Mouse (Mus musculus) layer of hippocampus, adult 2 months (tissue): ENCODE measurements at regions not wholly inside any gene's neighbourhood (a gene's known extent, or its start where the extent isn't known, plus 50 kb on each side); places are given as distances from the start of the nearest gene placed in this dataset.

ENCODE experiments used
- DNase-seq, 2 experiments: peaks; one replicate each; pipeline ENCODE4 v3.0.0; 2022; ENCODE audit warnings: low spot score in 2 of 2
- H3K27ac ChIP-seq: fragments of 200-600 bp; 2 replicates; pipeline ENCODE4 v1.8.1; 2022
- H3K4me3 ChIP-seq: fragments of 200-600 bp; 2 replicates; pipeline ENCODE4 v1.8.1; 2022; ENCODE audit warnings: mild to moderate bottlenecking
- CTCF ChIP-seq: fragments of 200-600 bp; conservative IDR thresholded peaks from 2 replicates; pipeline ENCODE4 v1.8.1; 2022; ENCODE audit warnings: antibody characterized with exemption, mild to moderate bottlenecking, moderate library complexity

DNA sequence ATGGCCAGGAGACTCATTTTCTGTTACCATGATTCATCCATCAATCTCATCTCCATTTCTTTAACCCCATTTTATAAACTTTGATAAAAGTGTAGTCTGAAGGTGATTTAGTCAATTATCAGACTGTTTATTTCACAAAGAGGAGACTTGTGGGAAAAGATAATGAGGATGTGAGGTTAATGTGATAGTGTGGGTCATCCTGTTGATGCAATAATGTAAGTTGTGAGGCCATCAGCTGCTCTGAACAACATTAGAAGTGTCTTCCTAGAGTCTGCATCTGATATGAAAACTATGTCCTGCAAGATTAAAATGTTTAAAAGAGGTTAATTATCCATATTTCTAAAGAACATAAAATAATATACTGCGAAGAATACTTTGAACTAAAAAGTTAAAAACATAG, 842.8 kb downstream of the Pcdh17 start:
- Histone ChIP-seq H3K4me3 (no peak overlapping the region), H3K27ac (no peak overlapping the region)
- DNase-seq, result no peak
- no peak for TF ChIP-seq CTCF

DNA sequence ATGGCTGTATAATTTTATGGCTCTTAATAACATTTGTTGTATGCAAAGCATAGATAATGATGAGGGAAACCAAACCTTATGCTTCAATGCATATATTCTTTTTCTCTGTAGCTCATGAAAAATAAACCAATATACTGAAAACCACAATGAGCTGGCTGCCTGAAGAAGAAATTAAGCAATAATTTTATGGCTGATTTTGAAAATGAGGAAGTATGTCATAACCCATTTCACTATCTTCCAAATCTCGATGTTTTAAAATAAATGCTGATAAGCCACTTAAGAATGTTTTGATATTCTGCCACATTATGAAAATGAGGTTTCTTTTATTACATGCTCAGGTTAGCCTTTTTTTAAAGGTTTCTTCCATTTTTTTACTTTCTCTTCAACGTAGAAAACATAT, 844.1 kb downstream of the Pcdh17 start:
- no peak for DNase-seq
- no peak overlapping the region for H3K4me3 ChIP-seq

GRCm38 (mm10) chr14:85298991-85299390, 855.6 kb downstream of the Pcdh17 start:
- no peak for TF ChIP-seq CTCF
- H3K27ac ChIP-seq, result no peak overlapping the region
- H3K4me3 ChIP-seq, result no peak overlapping the region
- no peak for DNase-seq

More for the DNA sequence above, 844.1 kb downstream of the Pcdh17 start:
- no peak for TF ChIP-seq CTCF
- H3K27ac ChIP-seq, result no peak overlapping the region

GRCm38 (mm10) chr14:85320679-85321078, 877.3 kb downstream of the Pcdh17 start:
- Histone ChIP-seq H3K4me3 (no peak overlapping the region), H3K27ac (no peak overlapping the region)
- no peak for TF ChIP-seq CTCF
- DNase-seq, result peak in 1 of 2 experiments; percentile 8

DNA sequence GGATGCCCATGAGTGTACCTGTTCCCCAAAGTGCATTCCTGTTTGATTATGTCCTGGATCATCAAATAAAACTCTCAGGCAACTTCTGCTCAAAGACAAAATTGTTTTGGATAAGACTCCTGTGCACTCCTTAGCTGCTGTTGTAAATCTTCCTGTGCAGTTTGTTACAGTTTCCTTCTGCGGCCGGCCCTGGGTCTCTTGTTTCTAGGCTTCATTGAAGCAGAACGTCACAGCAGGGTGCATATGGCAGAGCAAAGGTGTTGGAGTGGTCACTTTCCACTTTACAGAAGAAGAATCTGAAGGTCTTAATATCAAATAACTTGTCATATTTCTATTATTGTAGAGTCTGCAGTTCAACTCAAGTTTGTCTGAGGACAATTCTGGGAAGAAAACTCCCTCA, 889.9 kb downstream of the Pcdh17 start:
- no peak overlapping the region for H3K4me3 ChIP-seq
- no peak for TF ChIP-seq CTCF
- H3K27ac ChIP-seq, result no peak overlapping the region
- no peak for DNase-seq

DNA sequence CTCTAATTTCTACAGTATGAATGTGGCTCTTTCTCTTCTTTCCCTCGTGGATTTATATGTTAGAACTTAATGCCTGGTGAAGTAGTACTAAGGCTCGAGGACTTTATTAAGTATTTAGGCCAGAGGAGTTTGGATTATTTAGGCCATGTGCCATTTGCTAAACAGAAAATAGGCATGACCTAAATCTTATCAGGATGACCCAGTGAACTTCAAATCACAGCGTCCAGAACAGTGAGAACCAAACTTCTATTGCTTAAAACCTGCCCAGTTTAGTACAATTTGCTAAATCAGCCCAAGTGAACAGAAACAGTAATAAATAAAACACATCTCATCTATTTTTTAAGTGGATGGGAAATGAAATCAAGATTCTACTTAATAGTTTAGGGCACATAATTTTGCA, 893.8 kb downstream of the Pcdh17 start:
- no peak for TF ChIP-seq CTCF
- H3K27ac ChIP-seq, result no peak overlapping the region
- no peak for DNase-seq
- H3K4me3 ChIP-seq, result no peak overlapping the region

DNA sequence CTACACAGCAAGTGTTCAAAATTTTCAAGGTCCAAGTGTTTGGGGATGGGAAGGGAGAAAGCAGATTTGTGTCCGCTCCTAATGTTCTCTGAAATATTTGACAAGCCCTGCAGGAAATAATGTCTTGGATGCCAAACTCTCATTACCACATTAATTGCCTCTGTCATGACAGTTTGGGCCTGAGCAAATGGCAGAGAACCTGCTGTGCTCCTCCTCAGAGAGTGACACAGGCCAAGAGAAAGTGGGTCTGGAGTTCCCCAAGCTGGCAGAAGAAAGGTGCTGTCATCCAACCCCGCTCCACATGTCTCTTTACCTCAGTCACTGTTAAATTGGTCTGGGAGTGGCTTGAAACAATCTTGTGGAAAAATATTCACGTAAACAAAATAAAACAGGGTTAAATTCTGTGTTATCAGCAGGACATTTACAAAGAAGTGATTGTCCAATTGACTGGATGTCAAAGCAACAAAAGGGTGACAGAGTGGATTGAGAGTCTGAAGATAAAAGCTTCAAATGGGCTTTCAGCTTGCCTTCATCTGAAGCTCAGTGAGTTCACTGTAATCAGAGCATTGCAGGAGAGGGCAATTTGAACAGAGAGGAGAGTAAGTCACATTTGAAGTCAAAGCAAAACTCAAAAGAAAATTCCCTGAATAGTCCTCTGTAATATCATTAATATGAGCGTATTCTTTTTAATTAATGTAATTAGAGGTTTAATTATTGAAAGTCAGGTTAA, 911.4 kb downstream of the Pcdh17 start:
- Histone ChIP-seq H3K27ac (no peak overlapping the region), H3K4me3 (no peak overlapping the region)
- no peak for TF ChIP-seq CTCF
- no peak for DNase-seq

GRCm38 (mm10) chr14:85363611-85364010, 920.2 kb downstream of the Pcdh17 start:
- Histone ChIP-seq H3K4me3 (no peak overlapping the region), H3K27ac (no peak overlapping the region)
- no peak for DNase-seq
- no peak for TF ChIP-seq CTCF

GRCm38 (mm10) chr14:85373312-85373711, 929.9 kb downstream of the Pcdh17 start:
- no peak for TF ChIP-seq CTCF
- Histone ChIP-seq H3K27ac (no peak overlapping the region), H3K4me3 (no peak overlapping the region)
- DNase-seq, result no peak

- TF ChIP-seq CTCF, result no peak
- no peak for DNase-seq
- H3K27ac ChIP-seq, result no peak overlapping the region
- H3K4me3 ChIP-seq, result no peak overlapping the region
Measured at GRCm38 (mm10) chr14:85403644-85404043, 960.3 kb downstream of the Pcdh17 start.
